Mouse (Mus musculus) forebrain, embryonic 11.5 days (tissue): Measurements from ENCODE around the gene Mier3. TPM values are rescaled to one million over a fixed set of nuclear protein-coding genes. Genes with fewer than 3 reads are reported as not detected.

Source experiments
- ATAC-seq: fragments of 200-750 bp; cut with Nextera tagmentation; replicated peaks from 2 replicates; pipeline ENCODE4 v1.8.0; 2017; ENCODE audit warnings: moderate TSS enrichment; ENCODE audit not compliant: low FRiP score
- DNase-seq: peaks from one replicate; pipeline ENCODE4 v3.0.0-alpha.2; 2017; ENCODE audit warnings: low spot score
- H3K27ac ChIP-seq: fragments of 300-500 bp; sonication (generic); 2 replicates; pipeline ENCODE4 v1.5.1; 2014; ENCODE audit warnings: low read depth, low read length
- H3K27me3 ChIP-seq: fragments of 300-500 bp; sonication (generic); 2 replicates; pipeline ENCODE4 v1.6.1; 2014; ENCODE audit warnings: mild to moderate bottlenecking, low read length, mixed read lengths; ENCODE audit not compliant: control insufficient read depth, insufficient read depth
- H3K36me3 ChIP-seq: fragments of 300-500 bp; sonication (generic); 2 replicates; pipeline ENCODE4 v1.6.1; 2014; ENCODE audit warnings: mild to moderate bottlenecking, low read length, moderate library complexity, mixed read lengths; ENCODE audit not compliant: control insufficient read depth, insufficient read depth
- H3K4me1 ChIP-seq: fragments of 300-500 bp; sonication (generic); replicated peaks from 2 replicates; pipeline ENCODE4 v1.6.1; 2014; ENCODE audit warnings: low read length, mixed read lengths; ENCODE audit not compliant: control insufficient read depth, insufficient read depth
- H3K4me2 ChIP-seq: fragments of 300-500 bp; sonication (generic); 2 replicates; pipeline ENCODE4 v1.6.1; 2014; ENCODE audit warnings: low read depth, mild to moderate bottlenecking, low read length, moderate library complexity, mixed read lengths; ENCODE audit not compliant: severe bottlenecking
- H3K4me3 ChIP-seq: fragments of 300-500 bp; sonication (generic); 2 replicates; pipeline ENCODE4 v1.5.1; 2014; ENCODE audit warnings: low read depth, low read length
- H3K9ac ChIP-seq: fragments of 300-500 bp; sonication (generic); 2 replicates; pipeline ENCODE4 v1.6.1; 2014; ENCODE audit warnings: low read length
- H3K9me3 ChIP-seq: fragments of 300-500 bp; sonication (generic); 2 replicates; pipeline ENCODE4 v1.6.1; 2016; ENCODE audit warnings: low read length, mixed read lengths; ENCODE audit not compliant: control insufficient read depth
- WGBS: fragments of 180-500 bp; shearing (Covaris S2); extraction: QIAGEN DNeasy Blood & Tissue Kit; methylation state at CpG from one replicate; pipeline ENCODE4 v1.1.7; 2014; 5-methylcytosine and 5-hydroxymethylcytosine counted together
- polyA plus RNA-seq: library from polyadenylated mRNA; unstranded; fragments of >200 nt; fragmentation: Nextera tagmentation; extraction: Ambion mirVana; gene quantifications from 2 replicates; pipeline ENCODE4 v1.2.1, GENCODE M21; 2014

The Mier3 gene
- polyA plus RNA-seq: 22.8 and 25.3 TPM in 2 replicates

DNA sequence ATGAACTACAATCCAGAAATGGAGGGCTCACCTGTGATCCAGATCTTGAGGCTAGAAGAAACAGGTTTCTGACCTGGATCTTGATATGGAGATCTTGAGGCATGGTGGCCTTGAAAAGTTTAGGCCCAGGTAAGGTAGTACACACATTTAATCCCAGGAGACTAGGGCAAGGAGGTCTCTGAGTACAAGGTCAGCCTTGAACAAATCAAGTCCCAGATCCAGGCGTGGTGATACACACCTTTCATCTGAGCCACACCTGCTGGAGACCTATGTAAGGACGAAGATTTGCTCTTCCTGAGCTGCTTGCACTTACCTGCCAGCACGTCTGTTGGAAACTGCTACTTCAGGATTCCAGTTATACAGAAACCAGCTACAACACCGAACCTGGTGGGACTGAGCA, at the start of gene Mier3:
TSS of gene Mier3 (plus strand) at position 301 of the 400 bp plus-strand sequence.
- WGBS: 91% methylated on average over 4 of the region's 4 CpGs
- H3K9me3 ChIP-seq: no peaks in the 10 kb centered on the region
- H3K27ac ChIP-seq: no peak within 1 kb of the TSS
- H3K4me2 ChIP-seq: no peak within 1 kb of the TSS
- DNase-seq: no peak
- no peak within 1 kb of the TSS for H3K4me3 ChIP-seq
- no peaks in the 10 kb centered on the region for H3K36me3 ChIP-seq
- no peak within 1 kb of the TSS for H3K9ac ChIP-seq
- peaks cover 2% of the 10 kb centered on the region for H3K27me3 ChIP-seq
- no peaks in the 10 kb centered on the region for H3K4me1 ChIP-seq
- ATAC-seq: no peak

DNA sequence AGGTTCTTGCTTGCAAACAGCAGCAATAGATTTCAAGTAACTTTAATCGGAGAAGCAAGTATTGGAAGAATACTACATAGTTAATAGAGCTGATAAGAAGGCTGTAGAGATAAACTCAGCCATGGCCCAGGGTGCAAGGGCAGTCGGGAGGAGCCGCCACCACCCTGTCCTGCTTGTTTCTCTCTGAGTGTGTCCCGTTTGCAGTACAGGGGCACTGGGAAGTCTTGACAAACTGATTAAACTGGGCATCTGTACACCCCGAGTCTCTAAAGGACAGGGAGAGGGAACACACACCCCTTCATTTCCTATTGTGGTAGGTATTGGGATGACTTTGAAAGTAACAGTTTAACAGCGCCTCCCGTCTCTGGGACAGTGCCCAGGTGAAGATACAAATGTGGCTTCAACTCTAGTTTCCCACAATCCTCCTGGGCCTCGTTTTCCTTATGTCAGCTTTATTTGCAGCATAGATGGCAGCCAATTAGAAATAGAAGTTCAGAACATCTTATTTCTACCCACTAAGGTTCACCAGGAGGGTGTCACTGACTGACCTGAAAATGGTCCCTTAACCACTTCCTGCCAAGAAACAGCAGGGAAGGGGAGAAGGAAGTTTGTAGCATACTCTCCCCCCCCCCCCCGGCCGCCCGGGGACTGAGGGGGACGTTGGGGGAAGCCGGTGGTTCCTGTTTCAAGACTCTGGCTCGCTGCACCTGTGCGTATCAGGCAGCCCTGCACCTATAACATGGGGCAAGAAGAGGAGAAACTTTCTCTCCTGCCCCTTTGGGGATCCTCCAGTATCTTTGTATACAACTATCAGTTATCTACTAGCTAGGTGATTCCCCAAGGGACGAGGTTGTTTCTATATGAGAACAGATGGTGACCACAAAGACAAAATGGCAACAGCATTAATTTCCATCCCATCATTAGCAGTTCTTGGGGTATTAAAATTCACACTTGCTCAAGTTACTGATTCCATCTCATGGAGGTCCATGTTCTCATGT, 46.3 kb upstream of the Mier3 start:
- WGBS: 87% methylated on average over 16 of the region's 16 CpGs
- Histone ChIP-seq H3K27me3 (no peaks in the 10 kb centered on the region), H3K36me3 (no peaks in the 10 kb centered on the region), H3K4me1 (no peaks in the 10 kb centered on the region), H3K4me3 (no peak overlapping the region), H3K4me2 (no peak overlapping the region), H3K27ac (no peak overlapping the region), H3K9ac (no peak overlapping the region), H3K9me3 (no peaks in the 10 kb centered on the region)
- ATAC-seq (no peak), DNase-seq (peak; percentile 35)

DNA sequence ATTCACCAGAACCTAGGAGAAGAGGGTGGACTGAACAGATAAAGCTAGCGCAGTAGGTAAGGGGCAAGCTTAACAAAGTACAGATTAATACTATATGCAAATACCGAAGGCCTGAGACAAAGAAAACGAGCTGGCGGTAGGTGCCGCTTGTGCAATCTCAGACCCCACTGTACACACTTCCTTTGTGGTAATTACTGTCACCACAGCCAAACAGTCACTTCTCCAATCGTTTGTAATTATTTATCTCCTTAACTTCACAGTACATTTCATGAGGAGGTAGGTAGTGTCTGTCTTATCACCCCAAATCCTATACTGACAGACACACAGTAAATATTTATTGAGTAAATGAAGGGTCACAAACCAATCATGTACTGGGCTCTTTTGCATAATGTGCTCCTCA, 40.5 kb upstream of the Mier3 start:
- no peaks in the 10 kb centered on the region for H3K36me3 ChIP-seq
- WGBS: 88% methylated on average over 6 of the region's 6 CpGs
- no peak overlapping the region for H3K9ac ChIP-seq
- H3K4me3 ChIP-seq: no peak overlapping the region
- H3K4me1 ChIP-seq: no peaks in the 10 kb centered on the region
- H3K27me3 ChIP-seq: no peaks in the 10 kb centered on the region
- no peak for ATAC-seq
- H3K9me3 ChIP-seq: no peaks in the 10 kb centered on the region
- no peak overlapping the region for H3K4me2 ChIP-seq
- no peak for DNase-seq
- no peak overlapping the region for H3K27ac ChIP-seq

DNA sequence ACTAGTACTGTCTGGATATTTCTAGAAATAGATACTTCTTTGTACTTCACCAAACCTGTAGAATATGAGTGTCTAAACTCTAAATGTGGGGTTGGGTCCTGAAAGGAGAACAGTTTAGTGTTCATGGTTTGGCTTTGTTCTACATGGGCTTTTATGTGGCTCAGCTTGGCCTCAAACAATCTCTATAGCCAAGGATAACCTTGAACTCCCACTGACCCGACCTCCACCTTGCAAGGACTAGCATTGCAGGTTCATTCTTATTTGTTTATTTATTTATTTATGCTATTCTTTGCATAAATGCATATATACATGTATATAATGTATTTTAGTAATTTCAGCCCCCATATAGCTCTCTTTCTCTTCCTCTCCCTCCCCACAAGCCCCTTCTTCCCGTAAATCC, 37.1 kb upstream of the Mier3 start:
- no peaks in the 10 kb centered on the region for H3K9me3 ChIP-seq
- H3K27me3 ChIP-seq: no peaks in the 10 kb centered on the region
- H3K9ac ChIP-seq: no peak overlapping the region
- H3K36me3 ChIP-seq: no peaks in the 10 kb centered on the region
- WGBS: 80% methylated on average over 2 of the region's 2 CpGs
- no peaks in the 10 kb centered on the region for H3K4me1 ChIP-seq
- DNase-seq (peak; percentile 15), ATAC-seq (no peak)
- no peak overlapping the region for H3K4me2 ChIP-seq
- H3K27ac ChIP-seq: no peak overlapping the region
- no peak overlapping the region for H3K4me3 ChIP-seq

DNA sequence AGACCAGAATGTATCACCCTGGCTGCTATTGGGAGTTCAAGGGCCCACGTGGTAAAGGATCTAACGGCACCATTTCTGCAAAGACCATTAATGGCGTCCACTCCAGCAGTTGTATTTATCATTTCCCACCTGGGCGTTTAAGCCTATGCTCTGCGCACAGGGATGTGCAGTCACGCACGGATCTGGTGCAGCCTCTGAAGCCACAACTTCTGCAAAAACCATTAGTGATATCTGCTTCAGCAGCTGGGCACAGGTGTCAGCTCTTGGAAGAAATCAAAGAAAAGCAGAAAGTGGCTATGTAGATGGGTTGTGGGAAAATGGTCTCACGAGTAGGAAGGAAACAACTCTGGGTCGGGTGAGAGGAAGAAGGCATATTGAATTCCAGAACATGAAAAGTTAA, 34.6 kb upstream of the Mier3 start:
- no peak overlapping the region for H3K27ac ChIP-seq
- ATAC-seq (no peak), DNase-seq (peak; percentile 15)
- H3K4me2 ChIP-seq: no peak overlapping the region
- H3K36me3 ChIP-seq: no peaks in the 10 kb centered on the region
- 86% methylated on average over 9 of the region's 9 CpGs for WGBS
- H3K4me1 ChIP-seq: no peaks in the 10 kb centered on the region
- H3K4me3 ChIP-seq: no peak overlapping the region
- H3K9ac ChIP-seq: no peak overlapping the region
- no peaks in the 10 kb centered on the region for H3K27me3 ChIP-seq
- no peaks in the 10 kb centered on the region for H3K9me3 ChIP-seq

DNA sequence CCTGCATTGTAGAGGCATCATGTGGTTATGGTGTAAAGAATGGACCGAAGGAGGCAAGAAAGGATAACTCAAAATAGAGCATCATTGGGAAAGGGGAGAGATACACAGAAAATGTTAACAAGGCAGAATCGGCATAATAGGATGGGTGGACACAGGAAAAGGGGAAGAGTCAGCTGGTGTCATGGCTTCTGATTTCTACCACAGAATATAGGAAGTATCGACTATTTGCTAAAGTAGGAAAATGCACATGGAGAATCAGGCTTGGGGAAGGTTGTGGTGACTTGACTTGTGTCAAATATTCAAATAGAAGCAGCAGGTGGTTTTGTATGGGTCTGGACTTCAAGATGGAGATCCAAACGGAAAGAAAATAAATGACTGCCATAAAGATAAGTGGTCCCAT, 33.5 kb upstream of the Mier3 start:
- no peaks in the 10 kb centered on the region for H3K4me1 ChIP-seq
- H3K9ac ChIP-seq: no peak overlapping the region
- no peak overlapping the region for H3K27ac ChIP-seq
- H3K27me3 ChIP-seq: no peaks in the 10 kb centered on the region
- 91% methylated on average over 4 of the region's 4 CpGs for WGBS
- H3K4me2 ChIP-seq: no peak overlapping the region
- DNase-seq (no peak), ATAC-seq (no peak)
- H3K4me3 ChIP-seq: no peak overlapping the region
- no peaks in the 10 kb centered on the region for H3K36me3 ChIP-seq
- H3K9me3 ChIP-seq: no peaks in the 10 kb centered on the region

DNA sequence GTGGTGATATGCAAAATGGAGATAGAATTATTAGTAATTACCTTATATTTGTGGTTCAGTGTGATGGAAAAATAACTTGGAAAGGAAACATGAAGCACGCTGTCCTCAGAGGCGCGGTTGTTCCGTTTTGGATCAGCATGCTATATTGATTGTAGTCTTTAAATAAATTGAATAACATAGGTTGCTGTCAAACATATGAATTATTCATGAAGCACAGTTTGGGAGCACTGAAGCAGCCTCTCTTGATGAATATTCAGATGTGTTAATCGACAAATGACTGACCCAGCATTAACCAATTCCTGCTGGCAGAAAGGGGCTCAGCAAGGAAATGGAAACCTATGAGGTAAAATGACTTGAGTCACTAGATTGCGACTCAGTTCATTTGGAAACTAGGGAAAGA, 29.8 kb upstream of the Mier3 start:
- DNase-seq (no peak), ATAC-seq (peak; percentile 42; the same call in 1 of the 2 replicates)
- H3K4me1 ChIP-seq: no peaks in the 10 kb centered on the region
- H3K9me3 ChIP-seq: no peaks in the 10 kb centered on the region
- no peak overlapping the region for H3K9ac ChIP-seq
- H3K36me3 ChIP-seq: no peaks in the 10 kb centered on the region
- no peak overlapping the region for H3K4me2 ChIP-seq
- no peak overlapping the region for H3K27ac ChIP-seq
- no peaks in the 10 kb centered on the region for H3K27me3 ChIP-seq
- 70% methylated on average over 6 of the region's 6 CpGs for WGBS
- H3K4me3 ChIP-seq: no peak overlapping the region

DNA sequence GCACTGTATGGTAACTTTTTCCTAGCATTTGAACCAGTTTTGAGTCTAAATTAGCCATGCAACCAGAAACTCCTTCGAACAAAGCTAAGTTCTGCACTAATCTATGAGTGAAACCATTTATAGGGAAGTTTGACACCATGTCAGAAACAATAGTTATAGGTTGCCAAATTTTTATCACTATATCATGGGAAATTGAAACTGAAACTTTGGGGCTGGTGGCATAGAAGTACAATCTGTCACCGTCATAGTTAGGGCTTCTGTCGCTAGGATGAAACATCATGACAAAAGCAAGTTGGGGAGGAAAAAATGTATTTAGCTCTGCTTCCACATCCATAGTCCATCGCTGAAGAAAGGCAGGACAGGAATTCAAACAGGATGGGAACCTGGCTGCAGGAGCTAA, 25.5 kb upstream of the Mier3 start:
- H3K4me2 ChIP-seq: no peak overlapping the region
- 90% methylated on average over 4 of the region's 4 CpGs for WGBS
- no peaks in the 10 kb centered on the region for H3K27me3 ChIP-seq
- H3K9ac ChIP-seq: no peak overlapping the region
- ATAC-seq (no peak), DNase-seq (no peak)
- no peak overlapping the region for H3K27ac ChIP-seq
- H3K36me3 ChIP-seq: no peaks in the 10 kb centered on the region
- H3K9me3 ChIP-seq: no peaks in the 10 kb centered on the region
- no peaks in the 10 kb centered on the region for H3K4me1 ChIP-seq
- H3K4me3 ChIP-seq: no peak overlapping the region

DNA sequence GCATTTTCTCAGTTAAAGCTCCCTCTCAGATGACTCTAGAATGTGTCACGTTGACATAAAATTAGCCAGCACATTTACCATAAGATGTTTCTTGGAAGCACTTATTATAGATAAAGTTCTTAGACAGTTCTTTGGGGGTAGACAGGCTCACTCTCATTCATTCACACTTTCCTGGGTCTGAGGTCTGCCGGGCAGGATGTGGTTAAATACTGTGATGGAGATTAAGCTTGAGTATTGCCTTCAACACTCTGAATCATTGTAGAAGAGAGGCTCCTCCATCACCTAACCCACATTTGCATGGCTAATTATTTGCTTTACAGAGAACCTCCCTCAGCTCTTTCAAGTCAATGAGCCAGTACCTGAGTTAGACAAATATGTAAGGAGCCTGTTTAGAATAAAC, 24.9 kb upstream of the Mier3 start:
- ATAC-seq (no peak), DNase-seq (no peak)
- no peak overlapping the region for H3K9ac ChIP-seq
- H3K9me3 ChIP-seq: no peaks in the 10 kb centered on the region
- no peak overlapping the region for H3K4me3 ChIP-seq
- H3K27me3 ChIP-seq: no peaks in the 10 kb centered on the region
- H3K4me2 ChIP-seq: no peak overlapping the region
- no peak overlapping the region for H3K27ac ChIP-seq
- H3K4me1 ChIP-seq: no peaks in the 10 kb centered on the region
- no peaks in the 10 kb centered on the region for H3K36me3 ChIP-seq
- WGBS: 92% methylated on average over 2 of the region's 2 CpGs
